Mouse (Mus musculus) T-helper 2 cell (primary cell): ENCODE results near the gene Larp7.

Experiments used
- in situ Hi-C: fragments of 300-600 bp; cut with MboI, MseI; formaldehyde crosslinking; loops from one replicate; pipeline ENCODE4 v1.15.1; 2025; ENCODE audit warnings: high pct_unique_total_duplicates

Gene Larp7

GRCm38 (mm10) chr3:127512794-127513335, 40.3 kb downstream of the Larp7 start:
- in situ Hi-C loops, result no loop called here

GRCm38 (mm10) chr3:127511786-127512746, 41.1 kb downstream of the Larp7 start:
- in situ Hi-C loops, result no loop called here

DNA sequence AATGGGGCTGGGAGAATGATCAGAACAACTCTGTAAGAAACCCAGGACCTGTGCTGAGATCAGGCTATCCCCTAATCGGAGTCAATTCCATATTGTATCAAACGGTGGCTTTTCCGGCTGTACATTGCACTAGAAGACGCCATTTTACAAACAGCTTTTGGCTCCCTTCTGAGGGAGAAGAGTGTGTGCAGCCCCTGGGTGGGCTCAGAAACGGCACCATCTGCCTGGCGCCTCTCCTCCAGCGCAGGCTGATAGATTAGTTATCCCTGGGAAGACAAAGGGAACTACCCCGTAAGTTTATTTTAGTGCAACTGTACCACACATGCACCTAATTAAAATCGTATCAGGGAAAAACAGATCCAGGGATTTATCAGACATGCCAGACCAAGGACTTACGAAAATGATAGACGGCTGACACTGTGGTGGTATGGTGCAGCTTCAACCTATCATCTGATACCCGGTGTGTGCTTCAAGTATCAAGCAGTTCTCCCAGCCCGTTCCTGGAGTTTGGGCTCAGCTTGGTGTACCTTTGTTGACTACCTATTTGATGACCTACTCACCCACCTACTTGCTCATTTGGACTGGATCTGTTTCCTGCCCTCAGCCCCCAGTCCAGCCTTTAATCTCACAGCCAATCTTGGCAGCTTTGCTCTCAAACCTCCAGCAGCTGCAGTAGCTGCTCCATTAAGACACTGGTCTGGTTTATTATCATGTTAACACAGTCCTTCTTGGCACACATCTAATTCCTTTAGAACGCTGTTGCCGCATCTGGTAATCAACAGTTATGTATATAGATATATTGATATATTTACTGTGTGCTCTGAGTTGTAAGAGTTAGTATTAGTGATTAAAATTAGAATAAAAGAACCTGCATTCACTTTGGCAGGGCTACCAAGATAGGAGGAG, 45.0 kb downstream of the Larp7 start:
- in situ Hi-C loops, result no loop called here

DNA sequence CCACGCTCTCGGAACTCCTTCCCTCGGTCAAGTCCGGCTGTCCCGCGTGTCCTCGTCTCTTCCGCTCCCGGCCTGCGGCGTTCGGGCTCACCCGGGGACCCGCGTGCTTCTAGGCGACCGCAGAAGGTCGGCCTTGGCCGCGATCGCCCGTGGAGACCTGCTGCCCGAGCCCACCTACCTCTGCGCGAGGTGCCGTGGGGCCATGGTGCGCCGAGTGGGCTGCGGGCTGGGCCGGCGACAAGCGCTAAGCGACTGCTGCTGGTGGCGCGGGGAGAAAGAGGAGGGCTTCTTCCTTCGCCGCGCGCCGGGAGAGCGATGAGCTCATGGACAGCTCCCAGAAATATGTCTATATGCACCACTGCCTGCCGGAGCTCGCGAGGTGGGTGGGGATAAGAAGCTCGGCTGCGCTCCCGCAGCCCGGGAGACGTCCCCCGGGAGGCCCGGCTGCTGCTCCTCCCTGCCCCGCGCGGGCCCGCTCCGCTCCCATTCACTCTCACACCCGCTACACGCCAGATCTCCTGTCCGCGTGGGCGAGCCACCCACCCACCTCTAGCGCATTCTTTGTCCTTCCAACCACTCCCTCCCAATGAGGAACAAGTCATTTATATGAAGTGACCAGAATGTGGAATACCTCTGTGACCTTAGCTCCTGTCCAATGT, 54.3 kb downstream of the Larp7 start, which contains the start of gene Ank2:
Gene Ank2, minus strand, starts transcription at position 609 of the 659 bp plus-strand sequence.
- in situ Hi-C loops, result no loop called here

- in situ Hi-C loops, result no loop called here
Measured at GRCm38 (mm10) chr3:127498197-127498741, 54.9 kb downstream of the Larp7 start.

- in situ Hi-C loops, result no loop called here
Measured at GRCm38 (mm10) chr3:127492663-127493062, 60.5 kb downstream of the Larp7 start.

DNA sequence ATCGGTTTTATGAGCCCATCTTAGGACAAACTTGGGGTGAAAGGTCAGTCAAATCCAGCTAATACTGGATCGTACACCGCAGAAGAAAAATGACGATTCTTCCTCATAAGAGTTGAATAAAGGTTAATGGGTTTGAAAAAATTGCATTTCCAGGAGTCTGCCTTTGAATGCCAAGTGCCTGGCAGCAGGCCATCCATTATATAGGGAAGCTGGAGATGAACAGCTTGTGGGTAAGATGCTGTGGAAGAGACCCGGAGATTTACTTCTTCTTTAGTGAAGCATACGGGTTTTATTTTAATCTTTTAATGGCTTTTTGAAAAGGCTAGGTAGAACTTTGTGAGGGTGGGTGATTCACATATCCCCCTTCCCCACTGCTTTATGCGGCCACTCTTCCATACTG, 65.8 kb downstream of the Larp7 start:
- in situ Hi-C loops, result no loop called here
